Mouse (Mus musculus) C2C12 (cell line): Measurements from ENCODE around the gene BC004004. TPM values are rescaled to one million over a fixed set of nuclear protein-coding genes. Genes with fewer than 3 reads are reported as not detected.
A peak's percentile ranks its signal among the peaks of the same experiment; 100 is the strongest.

ENCODE experiments used
- H3K27me3 ChIP-seq: one replicate; pipeline ENCODE4 v1.6.1; 2011; ENCODE audit not compliant: control insufficient read depth, insufficient read depth, insufficient read length
- H3K36me3 ChIP-seq: one replicate; pipeline ENCODE4 v1.6.1; 2011; ENCODE audit not compliant: control insufficient read depth, insufficient read depth
- H3K4me3 ChIP-seq: one replicate; pipeline ENCODE4 v1.5.1; 2011; ENCODE audit warnings: mild to moderate bottlenecking, control low read depth; ENCODE audit not compliant: poor library complexity, insufficient read depth, severe bottlenecking
- H3K79me2 ChIP-seq: one replicate; pipeline ENCODE4 v1.6.1; 2011; ENCODE audit not compliant: control insufficient read depth, insufficient read depth
- H3K79me3 ChIP-seq: one replicate; pipeline ENCODE4 v1.6.1; 2011; ENCODE audit warnings: low read depth, control low read depth
- H3ac ChIP-seq: one replicate; pipeline ENCODE3; 2011; ENCODE audit warnings: low read depth; ENCODE audit not compliant: control insufficient read depth, insufficient read length
- CEBPB ChIP-seq: IDR thresholded peaks from one replicate; pipeline ENCODE4 v1.6.1; 2011; ENCODE audit warnings: low read depth, mild to moderate bottlenecking, control low read depth, moderate library complexity
- CTCF ChIP-seq: IDR thresholded peaks from one replicate; pipeline ENCODE4 v1.5.1; 2011; ENCODE audit not compliant: control insufficient read depth, insufficient read depth, insufficient read length
- FOSL1 ChIP-seq: IDR thresholded peaks from one replicate; pipeline ENCODE4 v1.8.0; 2011; ENCODE audit warnings: mild to moderate bottlenecking, low read length; ENCODE audit not compliant: poor library complexity, insufficient read depth, severe bottlenecking
- MAX ChIP-seq: IDR thresholded peaks from one replicate; pipeline ENCODE4 v1.6.1; 2011; ENCODE audit warnings: mild to moderate bottlenecking, control low read depth
- MYOD1 ChIP-seq: IDR thresholded peaks from one replicate; pipeline ENCODE4 v1.6.1; 2011; ENCODE audit warnings: low read depth; ENCODE audit not compliant: control insufficient read depth, insufficient read length
- MYOG ChIP-seq: IDR thresholded peaks from one replicate; pipeline ENCODE4 v1.6.1; 2011; ENCODE audit not compliant: control insufficient read depth, insufficient read length; ENCODE audit errors: extremely low read depth
- USF1 ChIP-seq: IDR thresholded peaks from one replicate; pipeline ENCODE4 v1.6.1; 2011; ENCODE audit warnings: low read depth, mild to moderate bottlenecking, control low read depth, moderate library complexity
- polyA plus RNA-seq: library from polyadenylated mRNA; unstranded; fragments of >200 nt; fragmentation: generic; extraction: Trizol; gene quantifications from one replicate; pipeline ENCODE4 v1.2.1, GENCODE M21; 2012; ENCODE audit warnings: missing spikeins

BC004004 gene
- polyA plus RNA-seq, 1 experiment, result 59.4 TPM

GRCm38 (mm10) chr17:29237772-29238420, 30.7 kb upstream of the BC004004 start, which contains the start of gene Cpne5:
Gene Cpne5, minus strand, starts transcription at chr17:29238167.
- Histone ChIP-seq H3K4me3 (no peak within 1 kb of the TSS), H3K36me3 (no peaks in the 10 kb centered on the region), H3K79me3 (no peaks in the 10 kb centered on the region), H3K79me2 (no peaks in the 10 kb centered on the region), H3K27me3 (peaks cover 64% of the 10 kb centered on the region), H3ac (no peak within 1 kb of the TSS)
- TF ChIP-seq CEBPB (no peak), USF1 (no peak), MAX (no peak), CTCF (no peak), FOSL1 (no peak), MYOD1 (no peak), MYOG (no peak)

DNA sequence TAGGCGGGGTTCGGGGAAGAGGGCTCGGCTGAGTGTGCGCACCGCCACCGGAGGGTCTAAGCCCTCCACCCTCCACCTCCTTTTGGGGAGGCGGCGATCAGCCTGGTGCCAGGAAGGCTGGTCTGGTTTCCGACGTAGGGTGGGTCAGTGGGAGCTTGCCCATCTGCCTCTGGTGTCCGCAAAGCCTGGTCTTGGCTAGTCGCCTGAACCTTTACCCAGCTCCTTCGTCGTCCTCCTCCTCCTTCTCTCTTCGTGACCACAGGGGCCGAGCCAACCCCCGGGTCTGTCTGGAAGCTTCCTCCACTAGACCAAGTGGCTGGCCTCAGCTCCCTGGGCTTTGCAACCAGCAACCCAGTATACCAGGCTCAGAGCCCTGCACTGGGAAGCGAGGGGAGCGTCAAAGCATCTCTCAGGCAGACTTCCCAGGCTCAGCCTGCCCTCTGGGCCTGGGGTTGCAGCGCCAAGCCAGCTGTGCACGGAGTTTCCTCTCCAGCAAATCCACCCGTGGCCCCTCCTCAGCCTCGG, 30.1 kb upstream of the BC004004 start:
- H3K4me3 ChIP-seq, result no peak overlapping the region
- peaks cover 58% of the 10 kb centered on the region for H3K27me3 ChIP-seq
- TF ChIP-seq MYOG, result no peak
- no peak for TF ChIP-seq MYOD1
- no peak for TF ChIP-seq MAX
- TF ChIP-seq CTCF, result no peak
- TF ChIP-seq FOSL1, result no peak
- TF ChIP-seq USF1, result no peak
- no peak for TF ChIP-seq CEBPB
- no peaks in the 10 kb centered on the region for H3K79me3 ChIP-seq
- H3K79me2 ChIP-seq, result no peaks in the 10 kb centered on the region
- no peaks in the 10 kb centered on the region for H3K36me3 ChIP-seq
- no peak overlapping the region for H3ac ChIP-seq

GRCm38 (mm10) chr17:29244912-29245311, 23.7 kb upstream of the BC004004 start:
- TF ChIP-seq CEBPB (no peak), CTCF (no peak), FOSL1 (no peak)
- no peaks in the 10 kb centered on the region for H3K79me2 ChIP-seq
- H3K27me3 ChIP-seq, result no peaks in the 10 kb centered on the region
- no peaks in the 10 kb centered on the region for H3K79me3 ChIP-seq
- H3K4me3 ChIP-seq, result no peak overlapping the region
- no peak overlapping the region for H3ac ChIP-seq
- H3K36me3 ChIP-seq, result peaks cover 7% of the 10 kb centered on the region

- Histone ChIP-seq H3K36me3 (peaks cover 12% of the 10 kb centered on the region), H3K27me3 (no peaks in the 10 kb centered on the region), H3K79me3 (no peaks in the 10 kb centered on the region), H3K4me3 (no peak overlapping the region), H3ac (no peak overlapping the region), H3K79me2 (no peaks in the 10 kb centered on the region)
- no peak for TF ChIP-seq USF1
Observed at GRCm38 (mm10) chr17:29245725-29246124, 22.9 kb upstream of the BC004004 start.

DNA sequence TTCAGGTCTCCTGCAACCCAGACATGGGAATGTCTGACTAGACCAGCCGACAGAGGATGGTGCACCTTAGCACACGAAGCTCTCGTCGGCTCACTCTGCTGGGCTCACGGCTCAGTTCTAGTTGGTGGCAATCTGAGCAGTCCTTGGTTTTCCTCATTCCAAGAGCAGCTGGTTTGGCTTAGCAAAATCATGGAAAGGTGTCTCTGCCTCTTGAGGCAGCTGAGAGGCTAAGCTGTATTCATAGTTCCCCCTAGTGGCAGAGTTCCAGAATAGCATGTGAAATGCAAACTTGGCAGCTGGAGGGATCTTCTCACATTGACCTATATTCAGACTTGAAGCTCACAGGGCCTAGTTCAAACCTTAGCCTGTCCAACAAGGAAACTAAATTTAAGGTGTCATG, 22.0 kb upstream of the BC004004 start:
- Histone ChIP-seq H3K4me3 (no peak overlapping the region), H3K27me3 (no peaks in the 10 kb centered on the region), H3K36me3 (peaks cover 20% of the 10 kb centered on the region), H3ac (no peak overlapping the region), H3K79me3 (no peaks in the 10 kb centered on the region), H3K79me2 (no peaks in the 10 kb centered on the region)
- TF ChIP-seq MYOG (no peak), CTCF (peak; percentile 20), MAX (no peak)

GRCm38 (mm10) chr17:29247881-29248280, 20.7 kb upstream of the BC004004 start:
- Histone ChIP-seq H3ac (no peak overlapping the region), H3K27me3 (no peaks in the 10 kb centered on the region), H3K79me2 (peaks cover 5% of the 10 kb centered on the region), H3K36me3 (peaks cover 29% of the 10 kb centered on the region), H3K79me3 (no peaks in the 10 kb centered on the region), H3K4me3 (no peak overlapping the region)
- TF ChIP-seq USF1 (no peak), MAX (no peak), CEBPB (no peak), MYOG (no peak), FOSL1 (no peak), MYOD1 (no peak), CTCF (no peak)
